Mouse (Mus musculus) small intestine, adult 2 months (tissue): ENCODE measurements at regions not wholly inside any gene's neighbourhood (a gene's known extent, or its start where the extent isn't known, plus 50 kb on each side); places are given as distances from the start of the nearest gene placed in this dataset.

Source experiments
- H3K27ac ChIP-seq: fragments of 200-500 bp; 2 replicates; pipeline ENCODE4 v1.5.1; 2012; ENCODE audit warnings: low read depth, low read length, control low read depth, inconsistent platforms; ENCODE audit not compliant: insufficient read depth
- H3K27me3 ChIP-seq: fragments of 200-500 bp; 2 replicates; pipeline ENCODE4 v1.6.1; 2012; ENCODE audit warnings: mild to moderate bottlenecking, moderate library complexity, low read length, inconsistent platforms; ENCODE audit not compliant: control insufficient read depth, insufficient read depth
- H3K36me3 ChIP-seq: fragments of 200-500 bp; 2 replicates; pipeline ENCODE4 v1.6.1; 2012; ENCODE audit warnings: mild to moderate bottlenecking, low read length, control low read depth, inconsistent platforms; ENCODE audit not compliant: control insufficient read depth, insufficient read depth
- H3K4me1 ChIP-seq: fragments of 200-500 bp; 2 replicates; pipeline ENCODE4 v1.6.1; 2012; ENCODE audit warnings: low read length, inconsistent platforms, mixed read lengths; ENCODE audit not compliant: control insufficient read depth, insufficient read depth, insufficient read length
- H3K4me3 ChIP-seq: fragments of 200-500 bp; 2 replicates; pipeline ENCODE4 v1.5.1; 2012; ENCODE audit warnings: low read depth, mild to moderate bottlenecking, control low read depth, inconsistent platforms, low read length, moderate library complexity
- CTCF ChIP-seq: fragments of 200-500 bp; IDR thresholded peaks from 2 replicates; pipeline ENCODE4 v1.5.1; 2012; ENCODE audit warnings: low read depth, mild to moderate bottlenecking, control low read depth, inconsistent platforms, low read length, moderate library complexity, mixed read lengths; ENCODE audit not compliant: insufficient replicate concordance, insufficient read length; ENCODE audit errors: extremely low read depth
- POLR2A ChIP-seq: fragments of 200-500 bp; IDR thresholded peaks from 2 replicates; pipeline ENCODE4 v1.6.1; 2012; ENCODE audit warnings: low read depth, mild to moderate bottlenecking, control low read depth, inconsistent platforms, low read length, moderate library complexity
- WGBS: fragments of 180-500 bp; shearing (Covaris S2); methylation state at CpG from one replicate; pipeline ENCODE4 v1.1.7; 2018; 5-methylcytosine and 5-hydroxymethylcytosine counted together

GRCm38 (mm10) chr12:50943340-50943739 lies 294.4 kb upstream of the Prkd1 start:
- no peak overlapping the region for H3K27ac ChIP-seq
- 49% methylated on average over 3 of the region's 3 CpGs for WGBS
- no peaks in the 10 kb centered on the region for H3K36me3 ChIP-seq
- no peaks in the 10 kb centered on the region for H3K4me1 ChIP-seq
- no peak overlapping the region for H3K4me3 ChIP-seq
- H3K27me3 ChIP-seq: no peaks in the 10 kb centered on the region
- TF ChIP-seq POLR2A (no peak), CTCF (no peak)

- no peak overlapping the region for H3K27ac ChIP-seq
- WGBS: 86% methylated on average over 5 of the region's 5 CpGs
- H3K27me3 ChIP-seq: no peaks in the 10 kb centered on the region
- no peak overlapping the region for H3K4me3 ChIP-seq
- no peaks in the 10 kb centered on the region for H3K4me1 ChIP-seq
- no peaks in the 10 kb centered on the region for H3K36me3 ChIP-seq
- TF ChIP-seq POLR2A (no peak), CTCF (no peak)
These were observed 286.6 kb upstream of the Prkd1 start for GRCm38 (mm10) chr12:50935516-50935915.

- H3K36me3 ChIP-seq: no peaks in the 10 kb centered on the region
- H3K27me3 ChIP-seq: no peaks in the 10 kb centered on the region
- WGBS: 92% methylated on average over 3 of the region's 3 CpGs
- TF ChIP-seq CTCF (no peak), POLR2A (no peak)
- no peak overlapping the region for H3K4me3 ChIP-seq
- no peaks in the 10 kb centered on the region for H3K4me1 ChIP-seq
- H3K27ac ChIP-seq: no peak overlapping the region
These were observed 283.6 kb upstream of the Prkd1 start for GRCm38 (mm10) chr12:50932496-50932895.

GRCm38 (mm10) chr12:50929641-50930040 lies 280.7 kb upstream of the Prkd1 start:
- no peaks in the 10 kb centered on the region for H3K27me3 ChIP-seq
- no peak overlapping the region for H3K27ac ChIP-seq
- no peaks in the 10 kb centered on the region for H3K4me1 ChIP-seq
- WGBS: 71% methylated on average over 3 of the region's 3 CpGs
- TF ChIP-seq CTCF (no peak), POLR2A (no peak)
- no peak overlapping the region for H3K4me3 ChIP-seq
- H3K36me3 ChIP-seq: no peaks in the 10 kb centered on the region

- Histone ChIP-seq H3K27ac (no peak overlapping the region), H3K36me3 (no peaks in the 10 kb centered on the region), H3K4me1 (no peaks in the 10 kb centered on the region), H3K27me3 (no peaks in the 10 kb centered on the region), H3K4me3 (no peak overlapping the region)
- WGBS: 47% methylated on average over 2 of the region's 2 CpGs
- TF ChIP-seq CTCF (no peak), POLR2A (no peak)
These were observed 277.3 kb upstream of the Prkd1 start for GRCm38 (mm10) chr12:50926234-50926633.

- Histone ChIP-seq H3K4me3 (no peak overlapping the region), H3K27ac (no peak overlapping the region), H3K27me3 (no peaks in the 10 kb centered on the region), H3K4me1 (no peaks in the 10 kb centered on the region), H3K36me3 (no peaks in the 10 kb centered on the region)
- no peak for TF ChIP-seq POLR2A
- TF ChIP-seq CTCF: no peak
- 78% methylated on average over 1 of the region's 1 CpGs for WGBS
These were observed 272.8 kb upstream of the Prkd1 start for GRCm38 (mm10) chr12:50921739-50922138.

GRCm38 (mm10) chr12:50899609-50900447 lies 250.9 kb upstream of the Prkd1 start:
- no peaks in the 10 kb centered on the region for H3K36me3 ChIP-seq
- no peak for TF ChIP-seq CTCF
- no peak for TF ChIP-seq POLR2A
- WGBS: 37% methylated on average over 13 of the region's 13 CpGs
- no peaks in the 10 kb centered on the region for H3K4me1 ChIP-seq
- H3K4me3 ChIP-seq: no peak overlapping the region
- H3K27me3 ChIP-seq: no peaks in the 10 kb centered on the region
- no peak overlapping the region for H3K27ac ChIP-seq
